Mouse (Mus musculus) heart, embryonic 14.5 days (tissue): ENCODE results near the gene Cenpb. TPM values are rescaled to one million over a fixed set of nuclear protein-coding genes. Genes with fewer than 3 reads are reported as not detected.
A peak's percentile ranks its signal among the peaks of the same experiment; 100 is the strongest.

Source experiments
- ATAC-seq: fragments of 200-750 bp; cut with Nextera tagmentation; 2 replicates; pipeline ENCODE4 v1.8.0; 2017; ENCODE audit warnings: low read depth, moderate TSS enrichment; ENCODE audit not compliant: insufficient number of reproducible peaks, insufficient read depth, low FRiP score
- H3K27ac ChIP-seq, 2 experiments: fragments of 200-500 bp in 1 of 2; fragments of 300-500 bp in 1 of 2; sonication (generic) in 1 of 2; replicated peaks in 1 of 2; 2 replicates each; pipeline ENCODE4 v1.5.1; 2012 to 2014; ENCODE audit warnings: low read depth in 2 of 2, low read length in 2 of 2, control low read depth in 1 of 2, mild to moderate bottlenecking in 1 of 2, mixed read lengths in 1 of 2; ENCODE audit not compliant: control insufficient read depth in 1 of 2, insufficient read depth in 1 of 2
- H3K27me3 ChIP-seq: fragments of 300-500 bp; sonication (generic); 2 replicates; pipeline ENCODE4 v1.6.1; 2014; ENCODE audit warnings: mild to moderate bottlenecking, low read length, control low read depth; ENCODE audit not compliant: control insufficient read depth, insufficient read depth
- H3K36me3 ChIP-seq: fragments of 300-500 bp; sonication (generic); 2 replicates; pipeline ENCODE4 v1.6.1; 2014; ENCODE audit warnings: mild to moderate bottlenecking, control low read depth, low read length, mixed read lengths; ENCODE audit not compliant: control insufficient read depth, insufficient read depth
- H3K4me1 ChIP-seq, 2 experiments: fragments of 200-500 bp in 1 of 2; fragments of 300-500 bp in 1 of 2; sonication (generic) in 1 of 2; 2 replicates each; pipeline ENCODE4 v1.6.1; 2012 to 2014; ENCODE audit warnings: low read length in 2 of 2, control low read depth in 1 of 2, mixed read lengths in 1 of 2; ENCODE audit not compliant: control insufficient read depth in 2 of 2, insufficient read depth in 2 of 2
- H3K4me2 ChIP-seq: fragments of 300-500 bp; sonication (generic); 2 replicates; pipeline ENCODE4 v1.6.1; 2014; ENCODE audit warnings: mild to moderate bottlenecking, low read length
- H3K4me3 ChIP-seq, 2 experiments: fragments of 200-500 bp in 1 of 2; fragments of 300-500 bp in 1 of 2; sonication (generic) in 1 of 2; 2 replicates each; pipeline ENCODE4 v1.5.1; 2012 to 2014; ENCODE audit warnings: low read length in 2 of 2, mild to moderate bottlenecking in 2 of 2, control low read depth in 1 of 2, low read depth in 1 of 2, moderate library complexity in 1 of 2; ENCODE audit not compliant: control insufficient read depth in 1 of 2, insufficient read depth in 1 of 2
- H3K9ac ChIP-seq: fragments of 300-500 bp; sonication (generic); 2 replicates; pipeline ENCODE4 v1.6.1; 2014; ENCODE audit warnings: mild to moderate bottlenecking, low read length
- H3K9me3 ChIP-seq: fragments of 300-500 bp; sonication (generic); 2 replicates; pipeline ENCODE4 v1.6.1; 2016; ENCODE audit warnings: low read length, control low read depth; ENCODE audit not compliant: control insufficient read depth
- WGBS: fragments of 180-500 bp; shearing (Covaris S2); extraction: QIAGEN DNeasy Blood & Tissue Kit; methylation state at CpG from one replicate; pipeline ENCODE4 v1.1.7; 2014; 5-methylcytosine and 5-hydroxymethylcytosine counted together
- polyA plus RNA-seq: library from polyadenylated mRNA; unstranded; fragments of >200 nt; fragmentation: Nextera tagmentation; extraction: Ambion mirVana; gene quantifications from 2 replicates; pipeline ENCODE4 v1.2.1, GENCODE M21; 2014

The Cenpb gene
- polyA plus RNA-seq, 1 experiment from 2014 or later, result 6.2 TPM

DNA sequence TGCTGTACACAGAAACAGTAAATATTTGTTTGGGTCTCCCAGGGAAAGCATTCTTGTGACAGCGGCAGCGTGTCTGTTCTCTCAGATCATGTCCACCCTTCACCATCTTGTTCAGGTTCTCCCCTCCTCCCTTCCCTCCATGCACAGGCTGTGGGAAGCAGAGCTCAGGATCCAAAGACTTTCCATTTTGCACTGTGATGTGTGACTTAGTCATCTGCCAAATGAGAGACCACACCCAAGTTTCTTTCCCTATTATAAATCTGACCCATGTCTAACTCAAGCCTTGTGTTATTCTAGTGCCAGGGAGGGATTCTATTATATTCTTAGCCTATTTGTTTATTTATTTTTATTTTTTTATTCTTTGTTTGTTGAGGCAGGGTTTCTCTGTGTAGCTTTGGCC, 28.5 kb upstream of the Cenpb start:
- 90% methylated on average over 2 of the region's 2 CpGs for WGBS
- H3K4me2 ChIP-seq, result no peak overlapping the region
- H3K9me3 ChIP-seq, result no peaks in the 10 kb centered on the region
- no peak overlapping the region for H3K27ac ChIP-seq
- peaks cover 18 to 27% of the 10 kb centered on the region in 2 experiments for H3K4me1 ChIP-seq
- no peak overlapping the region for H3K4me3 ChIP-seq
- H3K9ac ChIP-seq, result no peak overlapping the region
- ATAC-seq, result no peak
- H3K36me3 ChIP-seq, result peaks cover 12% of the 10 kb centered on the region
- no peaks in the 10 kb centered on the region for H3K27me3 ChIP-seq

DNA sequence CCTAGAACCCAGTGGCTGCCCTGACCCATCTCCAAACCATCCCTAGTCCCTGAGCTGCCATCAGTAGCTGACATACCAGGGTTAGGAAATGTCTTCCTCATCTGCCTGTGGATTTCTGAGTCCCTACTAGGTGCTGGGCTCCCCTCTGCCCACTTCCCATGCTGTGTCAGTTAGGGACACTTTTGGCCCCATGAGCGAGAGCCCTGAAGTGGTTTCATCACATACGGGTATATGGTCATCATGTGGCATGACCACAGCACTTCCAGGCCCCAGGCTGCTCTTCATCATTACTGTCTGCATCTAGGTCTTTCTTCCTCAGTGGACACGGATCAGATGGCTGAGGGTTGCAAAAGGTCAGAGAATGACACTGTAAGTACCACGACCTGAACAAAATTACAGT, 26.9 kb upstream of the Cenpb start, which contains the start of gene Ap5s1:
Gene Ap5s1, plus strand, starts transcription at position 301 of the 400 bp plus-strand sequence.
- H3K27ac ChIP-seq, result no peak within 1 kb of the TSS
- H3K9me3 ChIP-seq, result no peaks in the 10 kb centered on the region
- H3K27me3 ChIP-seq, result no peaks in the 10 kb centered on the region
- H3K4me1 ChIP-seq, result peaks cover 18 to 24% of the 10 kb centered on the region in 2 experiments
- no peaks in the 10 kb centered on the region for H3K36me3 ChIP-seq
- WGBS, result 73% methylated on average over 4 of the region's 4 CpGs
- ATAC-seq, result no peak
- no peak within 1 kb of the TSS for H3K4me2 ChIP-seq
- no peak within 1 kb of the TSS for H3K4me3 ChIP-seq
- H3K9ac ChIP-seq, result no peak within 1 kb of the TSS

GRCm38 (mm10) chr2:131205521-131206182, 25.8 kb upstream of the Cenpb start:
- no peaks in the 10 kb centered on the region for H3K9me3 ChIP-seq
- H3K4me2 ChIP-seq, result no peak overlapping the region
- no peak for ATAC-seq
- no peak overlapping the region for H3K27ac ChIP-seq
- peaks cover 14 to 16% of the 10 kb centered on the region in 2 experiments for H3K4me1 ChIP-seq
- H3K4me3 ChIP-seq, result no peak overlapping the region
- H3K9ac ChIP-seq, result no peak overlapping the region
- no peaks in the 10 kb centered on the region for H3K27me3 ChIP-seq
- H3K36me3 ChIP-seq, result no peaks in the 10 kb centered on the region
- 65% methylated on average over 8 of the region's 8 CpGs for WGBS

DNA sequence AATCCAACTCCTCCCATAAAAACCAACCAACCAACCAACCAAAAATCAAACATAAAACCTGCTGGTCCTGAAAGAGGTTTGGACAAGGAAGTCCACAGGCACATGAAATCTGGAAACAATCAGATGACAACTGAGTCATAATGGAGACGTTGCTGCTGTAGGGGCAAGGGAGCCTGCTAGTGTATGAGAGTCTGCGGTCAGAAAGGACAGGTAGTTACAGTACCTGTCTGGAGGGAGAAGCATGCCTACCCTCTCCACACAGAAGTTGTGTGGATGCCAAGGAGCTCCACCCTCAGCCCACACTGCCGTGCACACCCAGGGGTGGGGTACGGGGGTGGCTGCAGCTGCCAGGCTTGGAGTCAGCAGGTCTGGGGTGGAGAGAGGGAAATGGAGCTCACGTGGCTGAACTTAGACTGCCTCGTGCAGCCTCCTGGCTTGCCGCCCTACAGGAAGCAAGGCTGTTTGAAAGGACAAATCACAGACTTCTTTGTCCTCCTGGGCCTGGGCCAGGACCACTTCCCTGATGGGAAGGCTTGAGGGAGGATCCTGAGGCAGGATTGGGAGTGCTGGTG, 24.6 kb upstream of the Cenpb start:
- Histone ChIP-seq H3K27ac (peak overlapping the region; percentile 66 to 88), H3K4me3 (no peak overlapping the region), H3K27me3 (no peaks in the 10 kb centered on the region), H3K4me1 (peaks cover 13 to 14% of the 10 kb centered on the region in 2 experiments), H3K4me2 (peak overlapping the region; percentile 11), H3K9ac (peak overlapping the region; percentile 6; the same call in 1 of the 2 replicates), H3K36me3 (0 out of 2 replicates have a peak, but pooled peaks cover 2% of the 10 kb centered on the region), H3K9me3 (no peaks in the 10 kb centered on the region)
- WGBS, result 38% methylated on average over 7 of the region's 7 CpGs
- peak; percentile 88 for ATAC-seq

GRCm38 (mm10) chr2:131203816-131204409, 24.0 kb upstream of the Cenpb start:
- ATAC-seq, result no peak
- Histone ChIP-seq H3K9me3 (no peaks in the 10 kb centered on the region), H3K27ac (no peak overlapping the region), H3K4me3 (no peak overlapping the region), H3K4me1 (peaks cover 11% of the 10 kb centered on the region in 2 experiments), H3K27me3 (no peaks in the 10 kb centered on the region), H3K36me3 (0 out of 2 replicates have a peak, but pooled peaks cover 6% of the 10 kb centered on the region), H3K9ac (no peak overlapping the region), H3K4me2 (0 out of 2 replicates have a peak overlapping the region, but pooled peaks have one; percentile 11)
- 80% methylated on average over 6 of the region's 6 CpGs for WGBS

GRCm38 (mm10) chr2:131201262-131201661, 21.4 kb upstream of the Cenpb start:
- no peak overlapping the region for H3K4me3 ChIP-seq
- no peak overlapping the region for H3K9ac ChIP-seq
- H3K9me3 ChIP-seq, result no peaks in the 10 kb centered on the region
- no peaks in the 10 kb centered on the region for H3K27me3 ChIP-seq
- peaks cover 11% of the 10 kb centered on the region in 2 experiments for H3K4me1 ChIP-seq
- no peak overlapping the region for H3K4me2 ChIP-seq
- 80% methylated on average over 3 of the region's 3 CpGs for WGBS
- H3K27ac ChIP-seq, result no peak overlapping the region
- no peak for ATAC-seq
- H3K36me3 ChIP-seq, result peaks cover 26% of the 10 kb centered on the region

- peaks cover 10 to 11% of the 10 kb centered on the region in 2 experiments for H3K4me1 ChIP-seq
- no peak overlapping the region for H3K9ac ChIP-seq
- ATAC-seq, result no peak
- no peak overlapping the region for H3K27ac ChIP-seq
- H3K4me3 ChIP-seq, result no peak overlapping the region
- peaks cover 28% of the 10 kb centered on the region for H3K36me3 ChIP-seq
- H3K9me3 ChIP-seq, result no peaks in the 10 kb centered on the region
- 76% methylated on average over 2 of the region's 2 CpGs for WGBS
- H3K4me2 ChIP-seq, result no peak overlapping the region
- no peaks in the 10 kb centered on the region for H3K27me3 ChIP-seq
Observed at GRCm38 (mm10) chr2:131200710-131201109, 20.8 kb upstream of the Cenpb start.
